Mouse (Mus musculus) sigmoid colon, adult 10 weeks (tissue): Measurements from ENCODE around the gene Crocc. TPM values are rescaled to one million over a fixed set of nuclear protein-coding genes. Genes with fewer than 3 reads are reported as not detected.

Experiments used
- polyA plus RNA-seq: library from polyadenylated mRNA; stranded (reverse); fragments of 350-450 nt; fragmentation: Illumina TruSeq; extraction: RNeasy Lipid Tissue Mini Kit (QIAGEN cat#74804); gene quantifications from one replicate; pipeline ENCODE4 v1.2.3, GENCODE M21; 2014; ENCODE audit warnings: low read depth, low replicate concordance

The Crocc gene
- 0.85 TPM for polyA plus RNA-seq

GRCm38 (mm10) chr4:141060426-141061301 is at the start of gene Crocc:
Crocc (minus strand) TSS chr4:141060550.

DNA sequence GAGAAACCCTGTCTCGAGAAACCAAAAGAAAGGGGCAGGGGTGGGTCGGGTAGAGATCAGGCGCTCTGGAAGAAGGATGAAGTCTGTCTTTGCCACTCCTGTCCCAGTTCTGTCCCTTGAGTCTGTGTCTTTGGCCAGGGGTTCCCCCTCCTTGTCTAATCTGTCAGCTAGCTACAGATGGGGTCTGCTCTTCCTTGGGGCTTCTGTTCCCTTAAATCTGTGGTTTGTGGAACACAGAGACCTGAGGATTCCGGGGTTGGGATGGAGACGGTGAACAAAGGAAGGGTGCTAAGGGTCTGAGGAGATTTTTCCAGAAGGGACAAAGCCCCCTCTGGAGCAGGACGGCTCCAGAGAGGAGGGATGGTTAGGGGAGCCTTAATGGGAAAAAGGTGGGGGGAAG is 27.7 kb upstream of the Crocc start, which contains the start of gene Spata21:
Gene Spata21 (plus strand): TSS at position 301 of the 400 bp plus-strand sequence.

GRCm38 (mm10) chr4:141077681-141078509 is 17.5 kb upstream of the Crocc start, which contains the start of gene Necap2:
Necap2 (minus strand) TSS chr4:141078357.

DNA sequence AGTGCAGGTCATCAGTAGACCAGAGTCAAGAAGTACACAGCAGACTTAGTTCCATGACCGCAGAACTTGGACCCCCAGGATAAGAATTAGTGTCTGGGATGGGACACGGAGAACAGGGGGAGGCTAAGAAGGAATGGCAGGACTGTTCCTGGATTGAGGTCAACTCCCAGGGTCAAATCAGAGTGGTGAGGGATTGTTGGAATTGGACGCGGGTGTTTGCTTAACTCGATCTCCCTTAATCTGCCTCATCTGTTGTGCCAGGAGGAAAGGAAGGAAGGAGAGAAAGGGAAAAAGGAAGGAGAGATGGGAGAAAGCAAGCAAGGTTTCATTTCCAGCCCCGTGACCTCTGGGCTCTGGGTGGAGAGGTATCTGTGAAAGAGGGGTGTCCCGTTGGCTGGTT is 50.2 kb downstream of the Crocc start, which contains the start of gene Mfap2:
Gene Mfap2 (plus strand): TSS at position 301 of the 400 bp plus-strand sequence.

GRCm38 (mm10) chr4:140986711-140987395 is 73.5 kb downstream of the Crocc start, which contains the start of gene Atp13a2:
Atp13a2 (plus strand) TSS chr4:140986873.

Other genes with a start within 250 kb of the Crocc start
- not detected for gene Padi3, start 249.9 kb downstream of the Crocc start, polyA plus RNA-seq
- not detected for gene Padi1, start 214.8 kb downstream of the Crocc start, polyA plus RNA-seq
- gene Padi2, start 154.2 kb downstream of the Crocc start, polyA plus RNA-seq: 0.91 TPM
- gene Sdhb, start 99.3 kb downstream of the Crocc start, polyA plus RNA-seq: 74.4 TPM
- 1.1 TPM for gene Atp13a2, start 73.7 kb downstream of the Crocc start, polyA plus RNA-seq
- not detected for gene Mfap2, start 50.1 kb downstream of the Crocc start, polyA plus RNA-seq
- 15.4 TPM for gene Necap2, start 17.8 kb upstream of the Crocc start, polyA plus RNA-seq
- not detected for gene Spata21, start 27.8 kb upstream of the Crocc start, polyA plus RNA-seq
- gene Szrd1, start 79.2 kb upstream of the Crocc start, polyA plus RNA-seq: 27.9 TPM
- 6.2 TPM for gene Fbxo42, start 87.4 kb upstream of the Crocc start, polyA plus RNA-seq
- not detected for gene Rsg1, start 153.4 kb upstream of the Crocc start, polyA plus RNA-seq
- 0.98 TPM for gene Arhgef19, start 178.9 kb upstream of the Crocc start, polyA plus RNA-seq
- gene Epha2, start 240.7 kb upstream of the Crocc start, polyA plus RNA-seq: 0.16 TPM